Comparison of ENCODE assay signal across 8 mouse cellular contexts in the genomic region with DNA sequence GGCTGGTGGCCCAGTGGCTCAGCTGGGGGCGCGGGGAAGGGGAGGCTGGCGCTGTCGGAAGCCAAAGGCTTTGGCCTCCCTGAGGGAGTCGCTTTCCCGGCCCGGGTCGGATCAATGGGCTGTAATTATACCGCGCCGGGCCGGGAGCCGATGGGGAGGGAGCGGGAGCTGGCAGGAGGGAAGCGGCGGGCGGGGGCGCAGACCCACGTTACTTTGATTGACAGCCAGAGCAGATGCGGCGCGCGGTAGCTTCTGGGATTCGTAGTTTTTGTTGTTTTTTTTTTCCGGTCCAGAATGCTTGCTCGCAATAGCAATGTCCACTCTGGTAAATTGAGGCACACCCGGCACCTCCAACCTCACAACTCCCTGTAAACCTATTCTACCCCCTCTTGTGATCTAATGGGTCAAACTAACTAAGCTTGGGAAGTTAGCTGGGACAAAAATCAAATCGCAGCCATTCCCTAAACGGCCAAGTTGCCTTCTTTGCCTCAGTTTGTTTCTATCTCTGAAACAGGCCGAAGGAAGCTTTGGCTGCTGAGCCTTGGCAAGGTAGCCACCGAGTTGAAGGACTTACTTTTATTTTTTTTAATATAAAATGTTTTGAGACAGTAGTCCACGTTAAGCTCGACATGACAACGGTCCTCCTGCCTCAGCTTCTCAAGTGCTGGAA. TPM values are rescaled to one million over a fixed set of nuclear protein-coding genes. Genes with fewer than 3 reads are reported as not detected.
DNase-seq lines count a peak whose midpoint lies in the region; ATAC-seq and TF ChIP-seq lines count a peak whose summit lies in the region.

No protein-coding gene starts in this region.

- no peak for TF ChIP-seq CTCF in bone marrow, adult 2 months (IDR thresholded peaks at IDR 0.05; ENCODE audit: control insufficient read depth, insufficient read depth, low read length)

- peak overlapping the region; percentile 41; the same call in 1 of the 2 replicates for H3K9ac ChIP-seq in embryonic facial prominence, embryonic 14.5 days (ENCODE audit: low read depth, low read length)
- H3K9ac ChIP-seq in limb, embryonic 12.5 days (replicated peaks) = peak overlapping the region; percentile 37; the same call in 1 of the 2 replicates
- H3K9ac ChIP-seq in midbrain, embryonic 14.5 days (replicated peaks; ENCODE audit: low read length) = 0 out of 2 replicates have a peak overlapping the region, but pooled peaks have one; percentile 12

- H3K4me3 ChIP-seq in bone marrow, adult 2 months (replicated peaks; ENCODE audit: control insufficient read depth, low read depth, low read length) = peak overlapping the region; percentile 68
- peak overlapping the region; percentile 38 for H3K4me3 ChIP-seq in embryonic facial prominence, embryonic 14.5 days (ENCODE audit: low read depth, low read length)
- peak overlapping the region; percentile 36 for H3K4me3 ChIP-seq in limb, embryonic 12.5 days (replicated peaks)
- H3K4me3 ChIP-seq in midbrain, embryonic 14.5 days (replicated peaks; ENCODE audit: low read depth, low read length) = peak overlapping the region; percentile 36

- H3K27me3 ChIP-seq in embryonic facial prominence, embryonic 14.5 days (replicated peaks; ENCODE audit: control insufficient read depth, insufficient read depth, low read length) = 0 out of 2 replicates have a peak, but pooled peaks cover 5% of the 10 kb centered on the region
- H3K27me3 ChIP-seq in limb, embryonic 12.5 days = peaks cover 30% of the 10 kb centered on the region
- H3K27me3 ChIP-seq in midbrain, embryonic 14.5 days (ENCODE audit: control insufficient read depth, insufficient read depth, low read length) = peaks cover 48% of the 10 kb centered on the region

- peak; percentile 90 for DNase-seq in 416B (ENCODE audit: low read depth)
- DNase-seq in embryonic facial prominence, embryonic 14.5 days (ENCODE audit: low spot score) = peak; percentile 99
- DNase-seq in heart, adult 8-10 months (ENCODE audit: low spot score) = peak; percentile 91
- peak; percentile 96 to 97 for DNase-seq in kidney, adult 8-10 months
- peak; percentile 99 for DNase-seq in midbrain, embryonic 14.5 days
- DNase-seq in spleen, adult 12 weeks (ENCODE audit: low spot score) = peak; percentile 61

- no peaks in the 10 kb centered on the region for H3K9me3 ChIP-seq in embryonic facial prominence, embryonic 14.5 days (ENCODE audit: control insufficient read depth, low read length)
- no peaks in the 10 kb centered on the region for H3K9me3 ChIP-seq in limb, embryonic 12.5 days
- no peaks in the 10 kb centered on the region for H3K9me3 ChIP-seq in midbrain, embryonic 14.5 days (ENCODE audit: control insufficient read depth, low read length)

- TF ChIP-seq POLR2A in bone marrow, adult 2 months (IDR thresholded peaks at IDR 0.05; ENCODE audit: borderline replicate concordance, control insufficient read depth, low read depth, low read length) = no peak

- H3K27ac ChIP-seq in bone marrow, adult 2 months (ENCODE audit: control insufficient read depth, insufficient read depth, low read depth, low read length, poor library complexity) = peak overlapping the region; percentile 31
- peak overlapping the region; percentile 89 for H3K27ac ChIP-seq in embryonic facial prominence, embryonic 14.5 days (replicated peaks; ENCODE audit: low read depth, low read length)
- H3K27ac ChIP-seq in limb, embryonic 12.5 days = peak overlapping the region; percentile 93
- H3K27ac ChIP-seq in midbrain, embryonic 14.5 days (replicated peaks; ENCODE audit: low read depth, low read length) = peak overlapping the region; percentile 83

- ATAC-seq in embryonic facial prominence, embryonic 14.5 days (ENCODE audit: low read depth) = peak; percentile 71
- ATAC-seq in limb, embryonic 12.5 days (ENCODE audit: insufficient number of reproducible peaks, insufficient read depth, low FRiP score, low TSS enrichment, low read depth) = peak; percentile 29
- peak; percentile 78 for ATAC-seq in midbrain, embryonic 14.5 days (ENCODE audit: low FRiP score, low TSS enrichment)

- no peaks in the 10 kb centered on the region for H3K4me1 ChIP-seq in bone marrow, adult 2 months (ENCODE audit: control insufficient read depth, insufficient read depth, low read length)
- H3K4me1 ChIP-seq in embryonic facial prominence, embryonic 14.5 days (ENCODE audit: control insufficient read depth, insufficient read depth, low read length) = peaks cover 63% of the 10 kb centered on the region
- H3K4me1 ChIP-seq in limb, embryonic 12.5 days (replicated peaks) = peaks cover 76% of the 10 kb centered on the region
- peaks cover 54% of the 10 kb centered on the region for H3K4me1 ChIP-seq in midbrain, embryonic 14.5 days (ENCODE audit: control insufficient read depth, insufficient read depth, low read length)

- H3K4me2 ChIP-seq in embryonic facial prominence, embryonic 14.5 days (ENCODE audit: low read depth, low read length) = peak overlapping the region; percentile 68
- H3K4me2 ChIP-seq in limb, embryonic 12.5 days = peak overlapping the region; percentile 61
- peak overlapping the region; percentile 85 for H3K4me2 ChIP-seq in midbrain, embryonic 14.5 days (ENCODE audit: low read length)

- WGBS in bone marrow, adult 2 months = 1% methylated on average over 34 of the region's 34 CpGs
- WGBS in embryonic facial prominence, embryonic 14.5 days = under 1% methylated on average over 23 of the region's 34 CpGs
- WGBS in limb, embryonic 12.5 days = under 1% methylated on average over 34 of the region's 34 CpGs
- under 1% methylated on average over 33 of the region's 34 CpGs for WGBS in midbrain, embryonic 14.5 days

- peaks cover 13% of the 10 kb centered on the region; the same call in 1 of the 2 replicates for H3K36me3 ChIP-seq in embryonic facial prominence, embryonic 14.5 days (ENCODE audit: control insufficient read depth, insufficient read depth, low read length)
- peaks cover 16% of the 10 kb centered on the region for H3K36me3 ChIP-seq in limb, embryonic 12.5 days
- H3K36me3 ChIP-seq in midbrain, embryonic 14.5 days (ENCODE audit: control insufficient read depth, insufficient read depth, low read length) = peaks cover 7% of the 10 kb centered on the region

RNA-seq across cellular contexts. Expression of gene Tle2, which starts 3.4 kb away (rescaled TPM):
- 18.5 and 41.7 TPM in 2 replicates for polyA plus RNA-seq in bone marrow, adult 2 months (2011; ENCODE audit: insufficient read depth, insufficient read length, low replicate concordance, missing spikeins)
- polyA plus RNA-seq in embryonic facial prominence, embryonic 14.5 days (2014; fragmentation: Nextera tagmentation; extraction: Ambion mirVana) = 30.2 and 39.4 TPM in 2 replicates
- 10 to 100 TPM in 2 of 4 experiments, 1 to 10 TPM in 2; 5.4 to 12.1 (median 9.1) TPM for total RNA-seq in heart, adult 8-10 months (2022)
- polyA plus RNA-seq in limb, embryonic 12.5 days (2016; fragmentation: Nextera tagmentation; extraction: Ambion mirVana) = 39.4 and 45.6 TPM in 2 replicates
- polyA plus RNA-seq in midbrain, embryonic 14.5 days (2014; fragmentation: Nextera tagmentation; extraction: Ambion mirVana) = 20.4 and 25.7 TPM in 2 replicates

RNA-seq across cellular contexts. Expression of gene Aes, which starts 11.7 kb away (rescaled TPM):
- polyA plus RNA-seq in bone marrow, adult 2 months (2011; ENCODE audit: insufficient read depth, insufficient read length, low replicate concordance, missing spikeins) = 183 and 306 TPM in 2 replicates
- 387 and 412 TPM in 2 replicates for polyA plus RNA-seq in embryonic facial prominence, embryonic 14.5 days (2014; fragmentation: Nextera tagmentation; extraction: Ambion mirVana)
- 1,000 to 10,000 TPM; 1,133 to 1,192 (median 1,173) TPM for total RNA-seq in heart, adult 8-10 months (2022)
- polyA plus RNA-seq in limb, embryonic 12.5 days (2016; fragmentation: Nextera tagmentation; extraction: Ambion mirVana) = 453 and 478 TPM in 2 replicates
- polyA plus RNA-seq in midbrain, embryonic 14.5 days (2014; fragmentation: Nextera tagmentation; extraction: Ambion mirVana) = 485 and 707 TPM in 2 replicates

RNA-seq across cellular contexts. Expression of gene Gna11, which starts 26.0 kb away (rescaled TPM):
- polyA plus RNA-seq in bone marrow, adult 2 months (2011; ENCODE audit: insufficient read depth, insufficient read length, low replicate concordance, missing spikeins) = 12.3 and 23.8 TPM in 2 replicates
- 87.7 and 88.4 TPM in 2 replicates for polyA plus RNA-seq in embryonic facial prominence, embryonic 14.5 days (2014; fragmentation: Nextera tagmentation; extraction: Ambion mirVana)
- 10 to 100 TPM; 47.7 to 54.1 (median 50.9) TPM for total RNA-seq in heart, adult 8-10 months (2022)
- 82.9 and 86.1 TPM in 2 replicates for polyA plus RNA-seq in limb, embryonic 12.5 days (2016; fragmentation: Nextera tagmentation; extraction: Ambion mirVana)
- 86.7 and 102 TPM in 2 replicates for polyA plus RNA-seq in midbrain, embryonic 14.5 days (2014; fragmentation: Nextera tagmentation; extraction: Ambion mirVana)

RNA-seq across cellular contexts. Expression of gene Tle6, which starts 29.9 kb away (rescaled TPM):
- 23.2 and 27.8 TPM in 2 replicates for polyA plus RNA-seq in bone marrow, adult 2 months (2011; ENCODE audit: insufficient read depth, insufficient read length, low replicate concordance, missing spikeins)
- 17.1 and 17.8 TPM in 2 replicates for polyA plus RNA-seq in embryonic facial prominence, embryonic 14.5 days (2014; fragmentation: Nextera tagmentation; extraction: Ambion mirVana)
- total RNA-seq in heart, adult 8-10 months (2022) = 10 to 100 TPM in 1 of 4 experiments, 1 to 10 TPM in 3; 6.8 to 12.7 (median 9.3) TPM
- 15.2 TPM in 2 replicates for polyA plus RNA-seq in limb, embryonic 12.5 days (2016; fragmentation: Nextera tagmentation; extraction: Ambion mirVana)
- polyA plus RNA-seq in midbrain, embryonic 14.5 days (2014; fragmentation: Nextera tagmentation; extraction: Ambion mirVana) = 3.2 and 3.5 TPM in 2 replicates

RNA-seq across cellular contexts. Expression of gene BC025920, which starts 35.1 kb away (rescaled TPM):
- polyA plus RNA-seq in bone marrow, adult 2 months (2011; ENCODE audit: insufficient read depth, insufficient read length, low replicate concordance, missing spikeins) = 3.9 and 6.6 TPM in 2 replicates
- 0.20 and 0.61 TPM in 2 replicates for polyA plus RNA-seq in embryonic facial prominence, embryonic 14.5 days (2014; fragmentation: Nextera tagmentation; extraction: Ambion mirVana)
- 1 to 10 TPM; 2.3 to 4.4 (median 3.0) TPM for total RNA-seq in heart, adult 8-10 months (2022)
- polyA plus RNA-seq in limb, embryonic 12.5 days (2016; fragmentation: Nextera tagmentation; extraction: Ambion mirVana) = 2.0 and 2.2 TPM in 2 replicates
- 0.74 and 1.1 TPM in 2 replicates for polyA plus RNA-seq in midbrain, embryonic 14.5 days (2014; fragmentation: Nextera tagmentation; extraction: Ambion mirVana)

Comparison
In these comparisons a context has a peak if more than half of its experiments do, and no peak if none do; other contexts are left out.
1. Peak in every context shown above with its lines: DNase-seq, ATAC-seq, H3K4me3 ChIP-seq and H3K27ac ChIP-seq.
2. H3K27ac ChIP-seq: peak in every context shown above with its lines; median percentile 93 in limb, embryonic 12.5 days; 89 in embryonic facial prominence, embryonic 14.5 days; 83 in midbrain, embryonic 14.5 days; 31 in bone marrow, adult 2 months.